Mouse (Mus musculus) hindbrain, postnatal 0 days (tissue): ENCODE measurements around the gene 4930455H04Rik. TPM values are rescaled to one million over a fixed set of nuclear protein-coding genes. Genes with fewer than 3 reads are reported as not detected.

Source experiments
- ATAC-seq: fragments of 200-750 bp; cut with Nextera tagmentation; 2 replicates; pipeline ENCODE4 v1.8.0; 2017; ENCODE audit warnings: mild to moderate bottlenecking, moderate TSS enrichment, moderate library complexity
- DNase-seq: peaks from one replicate; pipeline ENCODE4 v3.0.0-alpha.2; 2015; ENCODE audit warnings: low spot score
- H3K27ac ChIP-seq: fragments of 300-500 bp; sonication (generic); 2 replicates; pipeline ENCODE4 v1.5.1; 2014; ENCODE audit warnings: mild to moderate bottlenecking
- H3K27me3 ChIP-seq: fragments of 300-500 bp; sonication (generic); 2 replicates; pipeline ENCODE4 v1.6.1; 2014; ENCODE audit warnings: low read length, mixed read lengths; ENCODE audit not compliant: insufficient read depth
- H3K36me3 ChIP-seq: fragments of 300-500 bp; sonication (generic); 2 replicates; pipeline ENCODE4 v1.6.1; 2014; ENCODE audit warnings: low read length, mixed read lengths; ENCODE audit not compliant: insufficient read depth
- H3K4me1 ChIP-seq: fragments of 300-500 bp; sonication (generic); 2 replicates; pipeline ENCODE4 v1.6.1; 2014; ENCODE audit warnings: antibody characterized with exemption, low read length, mixed read lengths; ENCODE audit not compliant: insufficient read depth
- H3K4me2 ChIP-seq: fragments of 300-500 bp; sonication (generic); 2 replicates; pipeline ENCODE4 v1.6.1; 2014; ENCODE audit warnings: low read depth, mild to moderate bottlenecking, low read length, moderate library complexity, mixed read lengths
- H3K4me3 ChIP-seq: fragments of 300-500 bp; sonication (generic); 2 replicates; pipeline ENCODE4 v1.5.1; 2014; ENCODE audit warnings: low read length
- H3K9ac ChIP-seq: fragments of 300-500 bp; sonication (generic); replicated peaks from 2 replicates; pipeline ENCODE4 v1.6.1; 2014; ENCODE audit warnings: mild to moderate bottlenecking, low read length, moderate library complexity, mixed read lengths
- H3K9me3 ChIP-seq: fragments of 300-500 bp; sonication (generic); 2 replicates; pipeline ENCODE4 v1.6.1; 2016; ENCODE audit warnings: low read length, mixed read lengths
- CTCF ChIP-seq: IDR thresholded peaks from 2 replicates; pipeline ENCODE4 v1.5.1; 2016; ENCODE audit warnings: antibody characterized with exemption, control low read depth, low read depth
- WGBS: fragments of 180-500 bp; shearing (Covaris S2); extraction: QIAGEN DNeasy Blood & Tissue Kit; methylation state at CpG from one replicate; pipeline ENCODE4 v1.1.7; 2014; 5-methylcytosine and 5-hydroxymethylcytosine counted together
- polyA plus RNA-seq: library from polyadenylated mRNA; unstranded; fragments of >200 nt; fragmentation: Nextera tagmentation; extraction: Ambion mirVana; gene quantifications from 2 replicates; pipeline ENCODE4 v1.2.1, GENCODE M21; 2015
- total RNA-seq: library from RNA; depleted of rRNA; stranded (reverse); fragments of >200 nt; gene quantifications from 2 replicates; pipeline ENCODE4 v1.2.3, GENCODE M21; 2014; rRNA removed

Gene 4930455H04Rik
- total and polyA plus RNA-seq, 2 experiments from 2014 or later = not detected

- H3K9me3 ChIP-seq = no peaks in the 10 kb centered on the region
- no peak overlapping the region for H3K27ac ChIP-seq
- 83% methylated on average over 1 of the region's 1 CpGs for WGBS
- H3K4me1 ChIP-seq = no peaks in the 10 kb centered on the region
- DNase-seq (no peak), ATAC-seq (no peak)
- no peak overlapping the region for H3K4me2 ChIP-seq
- no peak for TF ChIP-seq CTCF
- H3K4me3 ChIP-seq = no peak overlapping the region
- no peaks in the 10 kb centered on the region for H3K27me3 ChIP-seq
- H3K36me3 ChIP-seq = no peaks in the 10 kb centered on the region
- no peak overlapping the region for H3K9ac ChIP-seq
These were observed 56.0 kb downstream of the 4930455H04Rik start for GRCm38 (mm10) chr3:117024111-117024510.

DNA sequence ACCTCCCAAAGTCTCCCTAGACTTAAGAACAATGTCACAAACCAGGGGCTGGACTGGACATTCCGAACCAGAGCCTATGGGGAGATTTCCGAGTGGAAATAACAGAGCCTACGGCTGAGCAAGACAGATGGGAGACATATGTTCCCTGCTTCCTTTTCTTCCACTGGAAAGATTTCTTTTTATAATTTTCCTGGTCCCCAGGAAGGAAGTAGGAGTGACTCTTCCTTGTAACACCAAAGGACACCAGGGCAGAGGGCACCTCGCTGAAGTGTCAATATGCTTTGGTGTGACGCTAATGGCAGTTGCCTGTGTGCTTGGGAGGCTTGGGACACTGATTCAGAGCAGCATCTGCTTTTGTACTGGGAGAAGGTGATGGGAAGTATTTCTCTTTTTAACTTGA is 56.5 kb downstream of the 4930455H04Rik start:
- Histone ChIP-seq H3K27ac (no peak overlapping the region), H3K4me2 (no peak overlapping the region), H3K9ac (no peak overlapping the region), H3K36me3 (no peaks in the 10 kb centered on the region), H3K4me3 (no peak overlapping the region), H3K9me3 (no peaks in the 10 kb centered on the region), H3K4me1 (no peaks in the 10 kb centered on the region), H3K27me3 (no peaks in the 10 kb centered on the region)
- DNase-seq (no peak), ATAC-seq (no peak)
- no peak for TF ChIP-seq CTCF
- 78% methylated on average over 5 of the region's 5 CpGs for WGBS

DNA sequence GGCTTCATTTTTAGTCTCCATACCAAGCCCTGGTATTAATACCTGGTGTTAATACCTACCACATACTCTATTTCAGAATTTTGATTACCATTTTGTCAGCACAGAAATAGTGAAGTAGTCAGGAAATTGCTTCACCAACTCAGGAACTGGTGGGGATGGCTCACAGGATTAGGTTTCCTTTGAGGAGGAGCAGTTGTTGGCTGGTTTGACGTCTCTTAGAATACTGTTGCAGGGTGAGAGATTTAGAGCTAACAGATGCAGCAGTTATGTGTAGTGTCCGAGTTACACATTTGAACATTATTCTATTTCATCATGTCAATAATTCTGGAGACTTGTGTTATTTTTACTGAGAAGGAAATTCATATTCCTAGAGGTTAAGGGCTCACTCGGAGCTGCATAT is 57.4 kb downstream of the 4930455H04Rik start:
- 88% methylated on average over 3 of the region's 3 CpGs for whole genome bisulfite sequencing
- Histone ChIP-seq H3K27ac (no peak overlapping the region), H3K4me2 (no peak overlapping the region), H3K9me3 (no peaks in the 10 kb centered on the region), H3K9ac (no peak overlapping the region), H3K4me3 (no peak overlapping the region), H3K4me1 (no peaks in the 10 kb centered on the region), H3K27me3 (no peaks in the 10 kb centered on the region), H3K36me3 (no peaks in the 10 kb centered on the region)
- DNase-seq (no peak), ATAC-seq (no peak)
- no peak for TF ChIP-seq CTCF

Other genes with a start within 250 kb of the 4930455H04Rik start
- 14.3 and 16.1 TPM in 2 replicates for gene Agl, start 160.1 kb upstream of the 4930455H04Rik start, total RNA-seq
- 13.6 and 13.9 TPM in 2 replicates for gene Agl, start 160.1 kb upstream of the 4930455H04Rik start, polyA plus RNA-seq
- gene Frrs1, start 108.8 kb upstream of the 4930455H04Rik start, total RNA-seq = 3.3 and 4.1 TPM in 2 replicates
- gene Frrs1, start 108.8 kb upstream of the 4930455H04Rik start, polyA plus RNA-seq = 5.0 and 6.0 TPM in 2 replicates
- 2.9 and 4.9 TPM in 2 replicates for gene Palmd, start 720 bp downstream of the 4930455H04Rik start, total RNA-seq
- gene Palmd, start 720 bp downstream of the 4930455H04Rik start, polyA plus RNA-seq = 9.1 and 9.7 TPM in 2 replicates